Mouse (Mus musculus) heart, embryonic 13.5 days (tissue): ENCODE data around the gene Cep290. TPM values are rescaled to one million over a fixed set of nuclear protein-coding genes. Genes with fewer than 3 reads are reported as not detected.

ENCODE experiments used
- ATAC-seq: fragments of 200-750 bp; cut with Nextera tagmentation; 2 replicates; pipeline ENCODE4 v1.8.0; 2017; ENCODE audit warnings: moderate TSS enrichment; ENCODE audit not compliant: insufficient number of reproducible peaks, low FRiP score, low TSS enrichment; ENCODE audit errors: extremely low read depth
- H3K27ac ChIP-seq: fragments of 300-500 bp; sonication (generic); replicated peaks from 2 replicates; pipeline ENCODE4 v1.5.1; 2015; ENCODE audit warnings: moderate library complexity, mild to moderate bottlenecking, inconsistent platforms
- H3K27me3 ChIP-seq: fragments of 300-500 bp; sonication (generic); replicated peaks from 2 replicates; pipeline ENCODE4 v1.6.1; 2015; ENCODE audit warnings: mild to moderate bottlenecking, inconsistent platforms
- H3K36me3 ChIP-seq: fragments of 300-500 bp; sonication (generic); 2 replicates; pipeline ENCODE4 v1.6.1; 2015; ENCODE audit warnings: mild to moderate bottlenecking, inconsistent platforms
- H3K4me1 ChIP-seq: fragments of 300-500 bp; sonication (generic); 2 replicates; pipeline ENCODE4 v1.6.1; 2015; ENCODE audit warnings: inconsistent platforms
- H3K4me2 ChIP-seq: fragments of 300-500 bp; sonication (generic); 2 replicates; pipeline ENCODE4 v1.6.1; 2015; ENCODE audit warnings: inconsistent platforms, mild to moderate bottlenecking, moderate library complexity
- H3K4me3 ChIP-seq: fragments of 300-500 bp; sonication (generic); 2 replicates; pipeline ENCODE4 v1.5.1; 2015; ENCODE audit warnings: moderate library complexity, mild to moderate bottlenecking, inconsistent platforms
- H3K9ac ChIP-seq: fragments of 300-500 bp; sonication (generic); 2 replicates; pipeline ENCODE4 v1.6.1; 2015; ENCODE audit warnings: inconsistent platforms, mild to moderate bottlenecking, moderate library complexity
- H3K9me3 ChIP-seq: fragments of 300-500 bp; sonication (generic); 2 replicates; pipeline ENCODE4 v1.6.1; 2016; ENCODE audit warnings: inconsistent platforms
- WGBS: fragments of 180-500 bp; shearing (Covaris S2); methylation state at CpG from one replicate; pipeline ENCODE4 v1.1.7; 2015; ENCODE audit warnings: mixed read lengths; 5-methylcytosine and 5-hydroxymethylcytosine counted together
- polyA plus RNA-seq: library from polyadenylated mRNA; unstranded; fragments of >200 nt; fragmentation: Nextera tagmentation; extraction: Ambion mirVana; gene quantifications from 2 replicates; pipeline ENCODE4 v1.2.1, GENCODE M21; 2015

Cep290 gene
- 2.3 TPM in 2 replicates for polyA plus RNA-seq

DNA sequence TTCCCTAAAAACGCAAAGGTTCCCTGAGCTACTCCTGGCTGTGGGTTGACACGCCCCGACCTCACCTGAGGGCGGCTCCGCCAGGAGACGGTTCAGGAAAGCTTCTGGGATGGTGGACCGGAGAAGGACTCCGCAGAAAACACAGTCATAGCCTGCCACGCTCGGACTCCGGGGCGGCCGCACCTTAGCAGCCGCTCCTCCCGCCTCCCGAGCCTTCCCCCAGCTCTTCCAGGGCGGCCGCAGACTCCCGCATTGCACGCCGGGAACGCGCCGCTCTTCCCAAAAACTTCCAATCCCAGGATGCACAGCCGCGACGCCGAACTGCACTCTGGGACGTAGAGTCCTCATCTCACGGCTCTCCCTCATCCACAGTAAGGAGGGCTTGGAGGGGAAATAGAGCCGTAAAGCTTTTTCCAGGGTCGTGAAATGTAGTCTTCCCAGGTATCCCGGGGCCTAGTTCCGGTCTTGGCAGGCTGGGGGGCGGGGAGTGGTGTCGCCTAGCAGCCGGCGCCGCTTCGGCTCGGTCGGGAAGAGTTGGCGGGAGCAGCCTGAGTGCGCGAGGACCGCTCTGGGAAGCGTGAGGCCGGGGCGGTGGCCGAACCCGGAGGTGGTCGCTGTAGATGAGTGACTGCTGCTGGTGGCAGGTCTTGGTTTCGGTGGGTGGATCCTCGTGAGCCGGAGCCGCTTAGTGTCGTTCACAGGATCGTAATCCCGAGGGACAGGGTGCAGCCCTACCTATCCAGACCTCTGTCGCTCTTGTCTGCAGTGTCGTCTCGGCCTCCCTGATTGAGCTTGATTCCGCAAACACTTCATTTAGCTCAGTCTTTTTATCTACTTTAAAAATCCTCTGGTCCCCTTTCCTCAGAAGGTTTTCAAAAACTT, at the start of gene Cep290, which contains the start of gene Tmtc3:
Cep290 (plus strand) TSS at position 462 of the 882 bp plus-strand sequence.
Tmtc3 (minus strand) TSS at position 254 of the 882 bp plus-strand sequence.
- ATAC-seq, result peak; percentile 92
- H3K27me3 ChIP-seq, result no peaks in the 10 kb centered on the region
- H3K27ac ChIP-seq, result peak within 1 kb of the TSS; percentile 78
- H3K4me2 ChIP-seq, result peak within 1 kb of the TSS; percentile 84
- H3K4me3 ChIP-seq, result peak within 1 kb of the TSS; percentile 93
- peaks cover 11% of the 10 kb centered on the region for H3K4me1 ChIP-seq
- H3K36me3 ChIP-seq, result peaks cover 1% of the 10 kb centered on the region; the same call in 1 of the 2 replicates
- H3K9me3 ChIP-seq, result no peaks in the 10 kb centered on the region
- WGBS, result under 1% methylated on average over 63 of the region's 63 CpGs
- H3K9ac ChIP-seq, result peak within 1 kb of the TSS; percentile 94

DNA sequence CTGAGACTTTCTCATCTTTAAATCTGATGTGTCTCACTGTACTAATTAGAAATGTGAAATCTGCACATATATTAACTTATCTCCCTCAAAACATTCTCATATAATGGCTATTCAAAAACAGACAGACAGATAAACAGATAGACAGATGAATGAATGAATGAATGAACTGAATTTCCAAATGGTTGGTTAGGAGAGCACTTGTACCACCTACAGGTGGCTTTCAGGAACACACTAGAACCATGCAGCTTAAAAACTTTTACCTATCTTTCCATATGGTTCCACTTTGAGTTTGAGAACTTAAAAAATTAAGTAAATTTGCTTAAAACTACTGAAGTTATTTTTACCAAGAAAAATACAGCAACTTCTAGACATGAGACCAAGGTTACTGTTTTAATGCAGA, 38.0 kb upstream of the Cep290 start:
- Histone ChIP-seq H3K9me3 (no peaks in the 10 kb centered on the region), H3K27ac (no peak overlapping the region), H3K9ac (no peak overlapping the region), H3K4me1 (no peaks in the 10 kb centered on the region), H3K4me3 (no peak overlapping the region), H3K4me2 (no peak overlapping the region), H3K27me3 (no peaks in the 10 kb centered on the region), H3K36me3 (peaks cover 38% of the 10 kb centered on the region)
- ATAC-seq, result no peak

DNA sequence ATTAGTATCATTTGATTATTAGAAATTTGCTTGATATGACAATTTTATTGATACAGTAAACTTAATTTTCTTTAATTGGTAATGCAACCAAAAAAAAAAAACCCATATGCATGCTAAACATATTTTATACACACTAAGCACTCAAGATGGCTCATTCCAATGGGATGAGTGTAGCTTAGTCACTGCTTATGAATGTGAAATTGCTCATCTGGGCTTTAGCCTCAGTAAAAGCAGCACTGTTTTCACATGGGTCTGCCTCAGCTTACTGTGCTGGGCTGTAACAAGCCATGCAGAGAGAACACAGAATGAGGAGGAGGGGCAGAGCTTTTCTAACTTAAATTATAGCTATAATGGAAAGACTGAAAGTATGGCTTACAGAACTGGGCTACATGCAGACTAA, 26.8 kb upstream of the Cep290 start:
- Histone ChIP-seq H3K27ac (no peak overlapping the region), H3K4me2 (no peak overlapping the region), H3K9ac (no peak overlapping the region), H3K9me3 (no peaks in the 10 kb centered on the region), H3K4me1 (no peaks in the 10 kb centered on the region), H3K27me3 (no peaks in the 10 kb centered on the region), H3K4me3 (no peak overlapping the region), H3K36me3 (peaks cover 48% of the 10 kb centered on the region)
- no peak for ATAC-seq

DNA sequence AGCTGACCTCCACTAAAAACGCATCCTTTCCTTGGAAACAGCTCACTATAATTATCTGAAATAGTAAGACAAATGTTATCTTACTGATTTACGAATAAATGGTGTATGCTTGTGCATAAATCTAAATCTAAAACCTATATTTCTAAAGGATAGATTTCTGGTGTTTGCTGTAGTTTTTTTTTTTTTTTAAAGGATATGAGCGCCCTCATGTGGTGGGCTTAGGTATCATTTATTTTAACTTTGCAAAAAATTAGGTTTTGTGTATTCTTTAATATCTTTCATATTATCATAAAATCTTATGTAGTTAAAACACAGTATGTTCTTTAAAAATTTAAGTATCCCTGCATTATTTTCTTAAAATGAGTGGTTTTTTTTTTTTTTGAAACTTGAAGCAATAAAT, 12.3 kb upstream of the Cep290 start:
- no peak overlapping the region for H3K27ac ChIP-seq
- 50% methylated on average over 3 of the region's 3 CpGs for WGBS
- ATAC-seq, result no peak
- H3K4me2 ChIP-seq, result no peak overlapping the region
- H3K36me3 ChIP-seq, result peaks cover 37% of the 10 kb centered on the region
- H3K9me3 ChIP-seq, result no peaks in the 10 kb centered on the region
- H3K9ac ChIP-seq, result no peak overlapping the region
- H3K27me3 ChIP-seq, result no peaks in the 10 kb centered on the region
- no peak overlapping the region for H3K4me3 ChIP-seq
- no peaks in the 10 kb centered on the region for H3K4me1 ChIP-seq

DNA sequence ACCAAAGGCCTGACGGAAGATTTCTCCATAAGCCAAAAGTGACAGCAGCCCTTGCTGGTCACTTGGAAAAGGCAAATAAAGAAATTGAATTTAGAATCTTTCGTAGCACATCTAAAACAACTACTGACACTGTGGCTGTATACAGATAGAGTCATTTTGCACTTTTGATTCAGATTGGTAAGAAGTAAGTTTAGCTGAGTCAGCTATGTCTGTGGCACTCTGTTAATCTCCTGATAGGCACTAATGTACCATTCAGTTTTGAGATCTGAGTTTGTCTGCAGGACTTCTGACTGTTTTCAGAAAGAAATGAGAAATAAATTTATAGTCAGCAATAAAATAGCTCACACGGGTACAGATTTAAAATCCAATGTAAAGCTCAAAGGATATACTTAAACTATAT, 7.8 kb upstream of the Cep290 start:
- H3K9me3 ChIP-seq, result no peaks in the 10 kb centered on the region
- no peak overlapping the region for H3K9ac ChIP-seq
- no peaks in the 10 kb centered on the region for H3K4me1 ChIP-seq
- H3K27ac ChIP-seq, result no peak overlapping the region
- H3K4me3 ChIP-seq, result no peak overlapping the region
- ATAC-seq, result no peak
- 83% methylated on average over 3 of the region's 3 CpGs for WGBS
- H3K4me2 ChIP-seq, result no peak overlapping the region
- peaks cover 20% of the 10 kb centered on the region for H3K36me3 ChIP-seq
- H3K27me3 ChIP-seq, result no peaks in the 10 kb centered on the region

DNA sequence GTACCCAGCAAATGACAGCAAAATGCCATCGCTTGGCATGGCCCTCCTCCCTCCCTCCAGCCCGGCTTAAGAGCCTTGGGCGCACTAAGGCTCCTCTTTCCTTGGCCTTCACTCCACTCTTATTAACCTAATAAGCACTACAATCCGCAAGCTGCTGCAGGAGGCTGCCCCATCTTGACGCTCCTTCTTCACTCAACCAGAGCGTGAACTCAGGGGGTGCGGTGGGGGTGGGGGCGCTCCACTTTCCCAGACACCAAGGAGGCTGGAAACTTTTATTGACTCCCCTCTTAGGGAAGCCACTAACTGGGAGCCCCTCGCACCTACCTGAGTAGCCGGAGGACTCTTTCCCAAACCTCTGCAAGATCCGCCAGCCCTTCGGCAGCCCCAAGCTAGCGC, 659 bp upstream of the Cep290 start:
- 0% methylated on average over 13 of the region's 13 CpGs for WGBS
- Histone ChIP-seq H3K9ac (peak overlapping the region; percentile 94), H3K27me3 (no peaks in the 10 kb centered on the region), H3K4me1 (peaks cover 11% of the 10 kb centered on the region), H3K9me3 (no peaks in the 10 kb centered on the region), H3K4me3 (peak overlapping the region; percentile 93), H3K36me3 (no peaks in the 10 kb centered on the region), H3K4me2 (peak overlapping the region; percentile 84), H3K27ac (peak overlapping the region; percentile 78)
- ATAC-seq, result no peak; the same call in none of the 2 replicates

DNA sequence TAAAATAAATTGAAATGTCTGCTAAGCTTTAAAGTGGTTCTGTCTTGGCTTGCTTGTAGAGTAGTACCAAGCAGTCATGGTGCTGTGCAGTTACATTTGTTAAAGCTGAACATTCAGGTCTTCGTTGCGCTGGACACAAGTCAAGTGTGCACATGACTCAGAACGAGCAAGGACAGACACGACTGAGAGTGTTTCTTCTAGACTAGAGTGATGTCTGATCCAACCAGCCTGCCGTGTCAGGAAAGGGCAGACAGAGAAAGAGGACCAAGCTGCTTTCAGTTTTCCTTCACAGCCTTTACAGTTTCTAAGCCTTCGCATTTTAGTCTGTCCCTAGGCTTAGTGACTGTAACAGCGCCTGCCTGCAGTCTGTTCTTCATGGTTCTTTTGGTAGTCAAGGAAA, 4.6 kb downstream of the Cep290 start:
- Histone ChIP-seq H3K36me3 (peaks cover 25% of the 10 kb centered on the region), H3K9ac (no peak overlapping the region), H3K27ac (no peak overlapping the region), H3K27me3 (no peaks in the 10 kb centered on the region), H3K4me2 (no peak overlapping the region), H3K4me1 (peaks cover 6% of the 10 kb centered on the region), H3K4me3 (no peak overlapping the region), H3K9me3 (no peaks in the 10 kb centered on the region)
- ATAC-seq, result no peak
- WGBS, result 89% methylated on average over 7 of the region's 7 CpGs

DNA sequence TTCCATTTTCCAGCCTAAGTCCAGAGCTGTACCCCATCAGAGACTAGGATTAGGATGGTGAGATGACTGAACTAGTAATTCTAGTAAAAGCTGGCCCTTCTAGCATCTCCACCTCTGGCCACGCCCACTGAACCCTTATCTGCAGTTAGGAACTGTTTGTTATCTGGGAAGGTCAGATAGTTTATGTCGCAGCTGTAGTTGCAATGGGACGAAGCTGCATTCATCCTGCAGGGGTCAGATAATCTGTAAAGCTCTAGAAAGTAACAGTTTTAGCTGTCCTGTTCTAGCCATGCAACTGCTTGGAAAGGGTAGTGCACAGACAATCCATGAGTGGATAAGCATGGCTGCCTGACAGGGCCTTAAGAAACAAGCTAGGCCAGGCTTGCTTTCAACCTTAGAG, 11.0 kb downstream of the Cep290 start:
- Histone ChIP-seq H3K27me3 (no peaks in the 10 kb centered on the region), H3K36me3 (peaks cover 53% of the 10 kb centered on the region), H3K9ac (no peak overlapping the region), H3K4me3 (no peak overlapping the region), H3K9me3 (no peaks in the 10 kb centered on the region), H3K4me1 (no peaks in the 10 kb centered on the region), H3K27ac (no peak overlapping the region), H3K4me2 (no peak overlapping the region)
- ATAC-seq, result no peak
- whole genome bisulfite sequencing, result 48% methylated on average over 3 of the region's 3 CpGs

DNA sequence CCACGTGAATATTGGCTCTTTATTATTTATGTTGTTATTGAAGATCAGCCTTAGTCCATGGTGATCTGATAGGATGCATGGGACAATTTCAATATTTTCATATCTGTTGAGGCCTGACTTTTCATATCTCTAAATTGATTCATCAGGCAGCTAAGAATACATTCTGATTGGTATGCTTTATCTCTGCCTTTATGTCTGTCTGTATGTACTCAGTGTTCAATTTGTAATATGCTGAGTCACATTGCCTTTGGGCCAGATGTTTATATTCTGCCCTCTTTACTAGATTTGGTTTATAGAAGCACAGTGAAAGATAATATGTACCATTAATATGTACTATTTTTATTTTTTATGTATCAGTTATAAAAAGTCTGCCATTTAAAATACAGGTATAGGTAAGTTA, 20.8 kb downstream of the Cep290 start:
- Histone ChIP-seq H3K27me3 (no peaks in the 10 kb centered on the region), H3K27ac (no peak overlapping the region), H3K9me3 (no peaks in the 10 kb centered on the region), H3K4me2 (no peak overlapping the region), H3K4me3 (no peak overlapping the region), H3K36me3 (peaks cover 23% of the 10 kb centered on the region), H3K4me1 (no peaks in the 10 kb centered on the region), H3K9ac (no peak overlapping the region)
- WGBS, result 78% methylated on average over 1 of the region's 1 CpGs
- no peak for ATAC-seq

DNA sequence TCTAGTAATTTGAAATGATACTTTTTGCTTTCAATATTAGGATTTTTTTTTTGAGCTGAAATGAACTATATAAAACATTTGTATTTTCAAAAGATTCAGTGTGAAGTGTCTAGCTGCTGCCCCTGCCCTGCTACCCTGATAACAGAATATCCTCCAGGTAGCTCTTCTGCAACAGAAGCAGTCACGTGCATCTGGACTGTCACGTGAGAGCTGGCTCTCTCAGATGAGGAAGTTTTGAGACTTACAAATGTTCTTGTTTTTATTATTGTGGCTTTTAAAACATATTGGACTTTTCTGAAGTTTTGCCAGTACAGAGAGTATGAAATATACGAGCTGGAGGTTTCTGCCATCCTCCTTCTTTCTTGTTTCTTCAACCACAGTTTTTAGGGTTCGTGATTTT, 34.3 kb downstream of the Cep290 start:
- Histone ChIP-seq H3K27ac (no peak overlapping the region), H3K9me3 (no peaks in the 10 kb centered on the region), H3K4me3 (no peak overlapping the region), H3K27me3 (no peaks in the 10 kb centered on the region), H3K9ac (no peak overlapping the region), H3K4me1 (no peaks in the 10 kb centered on the region), H3K36me3 (peaks cover 20% of the 10 kb centered on the region), H3K4me2 (no peak overlapping the region)
- WGBS, result 82% methylated on average over 4 of the region's 4 CpGs
- ATAC-seq, result no peak

DNA sequence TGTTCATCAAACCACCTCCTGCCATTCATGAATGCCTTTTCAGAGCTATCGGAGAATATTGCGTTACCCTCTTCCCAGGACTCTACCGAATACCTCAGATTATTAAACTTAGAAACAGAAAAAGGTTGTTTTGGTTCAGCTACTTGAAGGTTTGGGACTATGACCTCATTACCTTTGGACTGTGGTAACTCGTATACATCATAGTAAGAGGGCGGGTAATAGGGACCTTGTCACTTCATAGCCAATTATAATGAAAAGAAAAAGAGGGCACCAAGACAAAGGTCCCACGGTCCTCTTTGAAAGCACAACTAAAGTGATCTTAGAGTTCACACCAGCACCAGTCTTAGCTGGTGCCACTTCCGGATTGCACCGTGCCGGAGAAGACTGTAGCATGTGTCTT, 35.0 kb downstream of the Cep290 start:
- Histone ChIP-seq H3K4me1 (no peaks in the 10 kb centered on the region), H3K9me3 (no peaks in the 10 kb centered on the region), H3K36me3 (peaks cover 20% of the 10 kb centered on the region), H3K27me3 (no peaks in the 10 kb centered on the region), H3K9ac (no peak overlapping the region), H3K4me2 (no peak overlapping the region), H3K27ac (no peak overlapping the region), H3K4me3 (no peak overlapping the region)
- 94% methylated on average over 9 of the region's 9 CpGs for WGBS
- no peak for ATAC-seq
